Mouse (Mus musculus) macrophage (primary cell): ENCODE measurements around the gene 9230112D13Rik. TPM values are rescaled to one million over a fixed set of nuclear protein-coding genes. Genes with fewer than 3 reads are reported as not detected.
A peak's percentile ranks its signal among the peaks of the same experiment; 100 is the strongest.

Experiments used
- H3K27ac ChIP-seq: fragments of 350-480 bp; formaldehyde crosslinking; 2 replicates; pipeline ENCODE4 v1.9.0; 2021
- H3K36me3 ChIP-seq: fragments of 350-480 bp; formaldehyde crosslinking; 2 replicates; pipeline ENCODE4 v1.9.0; 2021; ENCODE audit errors: inconsistent target
- H3K4me3 ChIP-seq: fragments of 350-480 bp; formaldehyde crosslinking; 2 replicates; pipeline ENCODE4 v1.9.0; 2021; ENCODE audit errors: inconsistent target
- H3K79me2 ChIP-seq: fragments of 350-480 bp; formaldehyde crosslinking; 2 replicates; pipeline ENCODE4 v1.9.0; 2021; ENCODE audit errors: inconsistent target
- WGBS: methylation state at CpG from one replicate; pipeline ENCODE4 v1.1.7; 2026; ENCODE audit warnings: inconsistent platforms; ENCODE audit not compliant: missing documents; 5-methylcytosine and 5-hydroxymethylcytosine counted together
- polyA plus RNA-seq: library from polyadenylated mRNA; stranded (reverse); fragments of 250-400 nt; gene quantifications from 3 replicates; pipeline ENCODE4 v1.2.4, GENCODE M21; 2018; ENCODE audit warnings: inconsistent platforms

Gene 9230112D13Rik
- polyA plus RNA-seq, 1 experiment from 2014 or later = not detected

DNA sequence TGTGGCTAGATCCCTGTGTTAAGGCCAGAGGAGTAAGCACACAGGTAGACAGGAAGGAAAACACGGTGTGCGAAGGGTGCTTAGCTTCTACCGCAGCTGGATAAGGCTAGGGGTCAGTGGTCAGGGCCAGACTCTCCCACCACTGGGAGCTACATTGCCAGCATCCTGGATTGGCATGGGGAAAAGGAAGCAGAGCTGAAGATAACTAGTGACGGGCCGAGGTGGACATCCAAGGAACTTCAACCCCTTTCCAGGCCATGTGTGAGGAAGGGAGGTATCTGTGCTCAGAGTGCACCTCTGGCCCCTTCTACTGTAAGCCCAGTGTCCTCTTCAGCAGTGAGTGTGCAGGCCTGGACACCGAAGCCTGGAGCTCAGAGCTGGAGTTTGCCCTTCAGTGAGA lies 30.9 kb upstream of the 9230112D13Rik start:
- H3K27ac ChIP-seq = no peak overlapping the region
- 88% methylated on average over 6 of the region's 6 CpGs for WGBS
- no peaks in the 10 kb centered on the region for H3K36me3 ChIP-seq
- H3K79me2 ChIP-seq = no peaks in the 10 kb centered on the region
- H3K4me3 ChIP-seq = no peak overlapping the region

DNA sequence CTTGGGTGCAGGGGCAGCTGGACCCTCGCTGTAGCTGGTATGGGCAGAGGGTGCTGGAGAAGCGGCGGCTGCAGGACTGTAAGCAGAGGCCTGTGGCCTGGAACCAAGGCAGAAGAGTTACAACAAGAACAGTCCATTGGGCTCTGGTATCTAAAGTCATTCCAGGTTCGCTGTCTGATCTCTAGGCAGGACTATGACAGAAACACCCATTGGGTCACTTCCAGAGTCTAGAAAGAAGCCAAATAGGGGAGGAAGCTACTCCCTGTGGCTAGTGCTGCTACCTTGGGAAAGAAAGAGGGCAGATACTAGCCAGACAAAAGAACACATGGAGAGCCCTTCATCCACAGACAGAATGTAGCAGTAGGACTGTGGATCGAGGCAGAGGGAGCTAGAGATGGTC lies 29.6 kb upstream of the 9230112D13Rik start:
- no peak overlapping the region for H3K27ac ChIP-seq
- 77% methylated on average over 5 of the region's 5 CpGs for WGBS
- H3K79me2 ChIP-seq = no peaks in the 10 kb centered on the region
- no peak overlapping the region for H3K4me3 ChIP-seq
- H3K36me3 ChIP-seq = no peaks in the 10 kb centered on the region

DNA sequence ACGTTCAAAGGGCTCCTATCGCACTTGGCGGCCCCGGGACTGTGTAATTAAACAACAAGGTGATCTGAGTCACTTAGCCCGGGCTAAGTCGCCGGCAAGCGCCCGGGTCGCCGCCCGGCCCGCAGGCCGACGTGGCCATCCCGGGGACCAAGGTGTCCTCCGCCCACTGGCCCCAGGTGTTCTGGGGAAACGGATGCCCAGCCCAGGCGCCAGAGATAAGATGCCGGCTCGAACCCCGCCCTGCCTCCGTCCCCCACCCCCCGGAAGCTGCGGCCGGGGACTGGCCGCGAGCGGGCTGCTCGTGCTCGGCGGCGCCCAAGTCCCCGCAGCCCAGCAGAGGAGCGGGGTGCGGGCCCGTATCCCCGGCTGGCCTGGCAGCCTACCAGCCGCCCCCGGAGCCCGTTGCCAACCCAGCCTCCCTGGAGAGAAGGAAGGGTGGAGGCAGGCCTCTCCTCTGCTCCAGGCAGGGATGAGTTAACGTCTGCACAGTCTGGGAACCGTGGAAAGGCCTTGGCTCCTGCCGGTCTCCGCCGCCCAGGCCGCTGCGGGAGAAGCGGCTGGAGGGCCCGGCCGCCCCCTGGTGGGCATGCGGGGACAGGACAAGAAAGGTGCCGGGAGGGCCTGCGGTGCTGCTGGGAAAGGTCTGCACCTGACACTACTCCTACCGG lies 26.5 kb upstream of the 9230112D13Rik start:
- no peak overlapping the region for H3K27ac ChIP-seq
- H3K4me3 ChIP-seq = peak overlapping the region; percentile 12; the same call in 1 of the 2 replicates
- WGBS = under 1% methylated on average over 52 of the region's 55 CpGs

DNA sequence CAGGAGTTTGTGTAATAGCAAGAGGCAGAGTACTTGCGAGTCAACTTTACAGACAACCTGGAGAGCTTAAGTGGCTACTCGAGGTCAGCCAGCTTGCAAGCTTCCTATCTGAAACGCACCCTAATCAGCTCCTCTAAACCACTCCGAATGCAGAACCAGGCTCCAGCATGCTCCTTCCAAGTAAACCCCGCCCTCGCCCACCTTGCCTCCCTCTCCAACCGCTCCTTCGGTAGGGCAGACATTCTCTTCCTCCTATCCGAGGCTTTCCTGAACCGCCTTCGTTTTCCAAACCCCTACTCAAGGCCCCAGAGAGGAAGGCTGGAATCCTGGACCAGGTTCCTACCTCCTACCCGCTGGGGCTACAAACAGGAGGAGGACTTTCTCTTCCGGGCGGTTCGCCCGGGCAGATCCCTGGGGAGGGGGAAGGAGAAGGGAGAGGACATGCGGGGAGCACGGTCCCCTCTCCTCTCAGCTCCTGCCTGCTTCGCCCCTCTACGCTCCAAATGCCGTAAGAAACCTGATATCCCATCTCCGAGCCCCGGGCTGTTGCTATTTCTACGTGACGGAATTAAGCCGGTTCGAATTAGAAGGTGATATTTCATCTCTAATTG lies 25.9 kb upstream of the 9230112D13Rik start:
- 4% methylated on average over 27 of the region's 27 CpGs for WGBS

More for the DNA sequence above, 26.5 kb upstream of the 9230112D13Rik start:
- H3K79me2 ChIP-seq = no peaks in the 10 kb centered on the region
- no peaks in the 10 kb centered on the region for H3K36me3 ChIP-seq

DNA sequence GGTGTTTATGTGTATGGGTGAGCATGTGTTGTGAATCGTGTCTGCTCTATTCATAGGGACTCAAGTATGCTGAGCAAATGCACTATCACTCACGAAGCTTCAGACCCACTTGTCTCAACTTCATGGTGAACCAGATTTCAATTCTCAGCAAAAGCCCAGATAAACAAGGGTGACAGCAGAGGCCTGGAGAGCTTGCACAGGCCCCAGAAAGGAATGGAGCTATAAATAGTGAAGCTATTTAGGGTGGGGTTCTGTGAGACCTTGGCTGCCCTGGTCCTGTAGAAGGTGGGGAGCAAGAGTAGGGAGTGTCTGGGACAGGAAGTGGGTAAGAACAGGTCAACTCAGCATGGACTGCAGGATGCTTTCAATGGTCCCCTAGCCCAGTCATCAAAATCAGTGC lies 21.9 kb upstream of the 9230112D13Rik start:
- Histone ChIP-seq H3K4me3 (no peak overlapping the region), H3K36me3 (no peaks in the 10 kb centered on the region), H3K79me2 (no peaks in the 10 kb centered on the region), H3K27ac (no peak overlapping the region)
- WGBS = 80% methylated on average over 2 of the region's 2 CpGs

More for the DNA sequence above, 25.9 kb upstream of the 9230112D13Rik start:
- H3K27ac ChIP-seq = no peak overlapping the region
- H3K4me3 ChIP-seq = peak overlapping the region; percentile 12; the same call in 1 of the 2 replicates
- H3K79me2 ChIP-seq = no peaks in the 10 kb centered on the region
- H3K36me3 ChIP-seq = no peaks in the 10 kb centered on the region

DNA sequence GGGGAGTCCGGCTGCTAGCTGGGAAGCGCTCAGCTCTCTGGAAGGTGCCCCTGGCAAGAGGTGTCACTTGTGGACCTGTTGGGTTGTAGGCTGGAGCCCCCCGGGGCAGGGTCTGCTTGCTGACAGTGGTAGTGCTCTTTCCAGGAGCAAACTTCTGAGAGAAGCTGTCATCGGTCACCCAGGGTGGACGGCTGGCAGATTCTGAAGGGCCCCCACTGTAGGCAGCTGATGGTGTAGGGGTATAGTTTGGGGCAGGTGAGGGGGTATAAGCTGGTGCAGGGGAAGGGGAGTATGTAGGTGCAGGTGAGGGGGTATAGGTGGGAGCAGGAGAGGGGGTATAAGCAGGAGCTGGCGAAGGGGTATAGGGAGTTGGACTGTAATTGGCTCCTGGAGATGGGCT lies 21.4 kb upstream of the 9230112D13Rik start:
- H3K27ac ChIP-seq = no peak overlapping the region
- H3K4me3 ChIP-seq = no peak overlapping the region
- WGBS = 86% methylated on average over 5 of the region's 6 CpGs
- no peaks in the 10 kb centered on the region for H3K79me2 ChIP-seq
- H3K36me3 ChIP-seq = no peaks in the 10 kb centered on the region

DNA sequence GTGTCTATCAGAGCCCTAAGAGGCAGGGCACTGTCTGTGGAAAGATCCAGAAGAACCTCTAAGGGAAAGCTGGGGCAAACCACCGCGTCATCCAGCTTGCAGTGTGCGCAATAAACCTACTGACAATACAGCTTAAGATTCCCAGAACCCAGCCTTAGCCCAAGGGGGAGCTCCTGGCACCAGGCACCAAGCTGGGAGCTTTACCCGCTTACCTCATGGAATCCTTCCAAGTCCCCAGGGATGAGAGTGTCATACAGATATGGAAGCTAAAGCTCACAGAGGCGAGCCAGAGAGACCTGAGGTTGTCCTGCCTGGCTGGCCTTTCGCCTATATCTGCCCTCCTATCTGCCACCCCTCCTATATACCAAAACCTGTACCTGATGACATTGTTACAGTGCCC lies 21.0 kb upstream of the 9230112D13Rik start:
- 87% methylated on average over 6 of the region's 6 CpGs for WGBS
- H3K36me3 ChIP-seq = no peaks in the 10 kb centered on the region
- no peak overlapping the region for H3K4me3 ChIP-seq
- H3K27ac ChIP-seq = no peak overlapping the region
- H3K79me2 ChIP-seq = no peaks in the 10 kb centered on the region

DNA sequence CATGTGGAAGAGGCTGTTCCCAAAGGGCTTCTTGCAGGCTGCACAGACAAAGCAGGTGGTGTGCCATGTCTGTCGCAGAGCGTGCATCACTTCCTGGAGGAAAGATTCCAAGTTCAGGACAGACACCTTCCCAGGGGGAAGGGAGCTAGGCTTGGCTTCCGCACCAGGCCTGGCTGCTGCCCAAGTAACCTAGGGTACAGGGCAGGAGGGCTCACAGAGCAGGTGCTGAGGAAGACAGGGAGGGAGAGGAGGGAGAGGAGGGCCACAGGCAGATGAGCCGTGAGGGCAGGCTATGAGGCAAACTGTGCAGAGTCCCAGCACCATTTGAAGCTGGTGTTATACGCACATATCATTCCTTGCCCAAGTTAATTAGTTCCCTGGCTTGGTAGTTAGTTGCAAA lies 19.3 kb upstream of the 9230112D13Rik start:
- Histone ChIP-seq H3K27ac (no peak overlapping the region), H3K4me3 (no peak overlapping the region), H3K79me2 (no peaks in the 10 kb centered on the region), H3K36me3 (no peaks in the 10 kb centered on the region)
- WGBS = 100% methylated on average over 5 of the region's 5 CpGs

DNA sequence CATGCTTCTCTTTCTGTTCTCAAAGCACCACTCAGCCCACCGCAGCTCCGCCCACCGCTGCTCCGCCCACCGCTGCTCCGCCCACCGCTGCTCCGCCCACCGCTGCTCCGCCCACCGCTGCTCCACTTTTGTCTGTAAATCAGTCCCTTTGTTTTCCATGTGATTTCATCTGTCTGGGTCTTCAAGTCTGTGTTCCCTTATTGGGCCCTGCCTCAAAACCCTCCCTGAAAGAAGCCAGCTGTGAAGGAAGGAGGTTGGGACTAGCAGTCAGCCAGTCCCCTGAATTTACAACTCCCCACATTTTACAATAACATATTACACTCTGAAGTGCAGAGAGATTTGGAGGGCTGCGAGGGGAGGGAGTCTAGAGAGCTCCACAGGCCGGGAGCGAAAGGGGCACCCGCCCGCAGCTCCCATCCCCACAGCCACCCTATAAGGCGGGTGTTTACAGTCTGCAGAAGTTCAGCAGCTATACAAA lies 18.1 kb upstream of the 9230112D13Rik start:
- Histone ChIP-seq H3K27ac (no peak overlapping the region), H3K36me3 (no peaks in the 10 kb centered on the region), H3K79me2 (no peaks in the 10 kb centered on the region), H3K4me3 (no peak overlapping the region)
- WGBS = 10% methylated on average over 17 of the region's 17 CpGs

DNA sequence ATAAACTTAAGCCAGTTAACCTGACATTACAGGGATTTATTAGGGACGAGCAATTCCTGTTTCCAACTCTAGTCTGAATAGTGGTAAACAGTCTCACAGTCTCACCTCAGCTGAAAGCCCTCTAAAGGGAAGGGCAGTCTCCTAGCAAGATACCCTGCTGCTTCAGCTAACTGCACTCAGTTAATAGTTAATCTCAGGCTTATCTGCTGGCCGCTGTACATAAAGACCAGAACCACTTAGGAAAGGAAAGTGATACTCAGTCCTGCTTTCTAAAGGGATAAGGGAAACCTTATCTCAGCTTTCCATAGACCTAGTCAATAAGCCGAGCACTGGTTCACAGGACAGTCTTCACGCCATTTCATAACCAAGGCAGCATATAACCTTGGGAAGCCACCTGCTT lies 13.3 kb upstream of the 9230112D13Rik start:
- WGBS = 89% methylated on average over 4 of the region's 4 CpGs
- Histone ChIP-seq H3K4me3 (no peak overlapping the region), H3K79me2 (no peaks in the 10 kb centered on the region), H3K27ac (no peak overlapping the region), H3K36me3 (no peaks in the 10 kb centered on the region)

DNA sequence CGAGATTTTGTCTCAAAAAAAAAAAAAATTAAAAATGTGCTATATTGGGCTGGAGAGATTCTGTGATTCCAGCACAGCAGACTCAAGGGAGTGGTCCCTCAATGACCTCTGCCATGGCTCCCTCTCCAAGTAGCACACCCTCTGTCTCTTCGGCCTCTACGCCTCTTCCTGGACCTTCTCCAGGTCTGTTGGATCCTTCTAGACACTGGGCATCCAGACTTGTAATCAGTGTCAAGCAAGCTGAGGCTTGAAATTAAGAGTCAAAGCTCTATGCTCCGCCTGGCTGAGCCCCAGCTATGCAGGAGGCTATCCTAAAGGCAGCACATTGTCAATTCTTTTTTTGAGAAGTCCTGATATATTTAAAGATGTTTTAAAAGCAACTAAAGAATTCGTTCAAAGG lies 10.9 kb upstream of the 9230112D13Rik start:
- no peaks in the 10 kb centered on the region for H3K79me2 ChIP-seq
- no peak overlapping the region for H3K27ac ChIP-seq
- H3K36me3 ChIP-seq = no peaks in the 10 kb centered on the region
- 82% methylated on average over 5 of the region's 5 CpGs for WGBS
- no peak overlapping the region for H3K4me3 ChIP-seq

DNA sequence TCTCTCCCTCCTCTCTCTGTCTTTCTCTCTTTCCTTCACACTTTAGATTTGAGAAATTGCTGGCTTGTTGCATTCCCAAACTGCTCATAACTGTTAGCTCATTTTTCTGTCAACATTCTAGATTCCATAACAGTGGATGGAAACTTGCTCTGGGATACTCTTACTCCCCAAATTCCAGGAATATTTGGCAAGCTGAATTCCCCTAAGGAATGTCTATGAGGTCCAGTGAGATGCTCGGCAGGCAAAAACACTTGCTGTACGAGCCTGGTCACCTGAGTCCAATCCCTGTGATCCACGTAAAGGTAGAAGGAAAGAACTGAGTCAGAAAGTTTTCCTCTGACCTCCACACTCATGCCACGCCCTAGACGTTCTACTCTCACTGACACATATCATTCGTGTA lies 9.9 kb upstream of the 9230112D13Rik start:
- H3K36me3 ChIP-seq = no peaks in the 10 kb centered on the region
- no peaks in the 10 kb centered on the region for H3K79me2 ChIP-seq
- WGBS = 90% methylated on average over 6 of the region's 6 CpGs
- no peak overlapping the region for H3K4me3 ChIP-seq
- no peak overlapping the region for H3K27ac ChIP-seq

DNA sequence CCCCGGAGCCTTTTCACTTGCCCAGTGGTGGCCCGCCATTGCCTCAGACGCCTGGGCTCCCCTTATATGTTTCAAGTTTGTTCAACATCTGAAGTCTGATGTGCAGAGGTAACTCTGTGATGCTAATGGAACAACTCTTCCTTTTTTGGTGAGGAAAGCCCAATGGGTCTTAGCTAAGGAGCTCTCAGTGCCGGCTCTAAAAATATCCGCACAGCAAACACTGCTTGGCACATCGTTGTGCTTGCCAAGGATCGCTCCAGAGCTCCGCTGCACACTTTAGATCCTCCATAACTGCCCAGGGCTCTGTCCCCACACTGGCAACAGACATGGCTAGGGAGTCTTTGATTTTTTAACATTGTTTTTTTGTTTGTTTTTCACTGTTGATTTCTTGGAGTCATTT lies 6.2 kb upstream of the 9230112D13Rik start:
- no peak overlapping the region for H3K4me3 ChIP-seq
- H3K36me3 ChIP-seq = no peaks in the 10 kb centered on the region
- no peak overlapping the region for H3K27ac ChIP-seq
- no peaks in the 10 kb centered on the region for H3K79me2 ChIP-seq
- 82% methylated on average over 8 of the region's 8 CpGs for WGBS

DNA sequence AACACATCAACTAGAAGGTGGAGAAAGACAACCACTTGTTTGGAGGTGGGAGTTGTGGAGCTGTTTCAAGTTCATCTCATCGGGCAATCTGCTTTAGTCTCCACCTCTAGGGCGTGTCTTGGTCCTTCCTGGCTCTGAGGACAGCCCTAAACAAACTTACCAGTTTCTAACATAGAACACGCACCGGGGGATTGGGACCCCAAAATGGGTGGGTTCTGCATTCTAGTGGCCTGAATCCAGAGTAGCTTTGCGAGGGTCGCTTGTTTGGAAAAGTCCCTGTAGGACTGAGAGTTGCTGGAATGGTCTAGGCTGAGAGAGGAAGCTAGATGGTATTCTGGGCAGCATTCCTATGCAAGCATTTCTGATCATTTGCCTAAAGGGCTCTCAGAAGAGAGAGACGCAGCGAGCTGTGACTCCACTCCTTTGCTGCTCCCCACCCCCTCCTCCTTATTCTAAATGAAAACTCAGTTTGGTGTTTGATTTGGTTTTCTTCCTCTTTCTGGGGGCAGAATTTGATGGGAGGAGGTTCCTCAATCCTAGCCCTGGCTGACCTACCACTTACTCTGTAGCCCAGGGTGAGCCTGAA lies 4.5 kb downstream of the 9230112D13Rik start:
- Histone ChIP-seq H3K79me2 (no peaks in the 10 kb centered on the region), H3K36me3 (no peaks in the 10 kb centered on the region), H3K4me3 (no peak overlapping the region), H3K27ac (no peak overlapping the region)
- WGBS = 61% methylated on average over 8 of the region's 8 CpGs

DNA sequence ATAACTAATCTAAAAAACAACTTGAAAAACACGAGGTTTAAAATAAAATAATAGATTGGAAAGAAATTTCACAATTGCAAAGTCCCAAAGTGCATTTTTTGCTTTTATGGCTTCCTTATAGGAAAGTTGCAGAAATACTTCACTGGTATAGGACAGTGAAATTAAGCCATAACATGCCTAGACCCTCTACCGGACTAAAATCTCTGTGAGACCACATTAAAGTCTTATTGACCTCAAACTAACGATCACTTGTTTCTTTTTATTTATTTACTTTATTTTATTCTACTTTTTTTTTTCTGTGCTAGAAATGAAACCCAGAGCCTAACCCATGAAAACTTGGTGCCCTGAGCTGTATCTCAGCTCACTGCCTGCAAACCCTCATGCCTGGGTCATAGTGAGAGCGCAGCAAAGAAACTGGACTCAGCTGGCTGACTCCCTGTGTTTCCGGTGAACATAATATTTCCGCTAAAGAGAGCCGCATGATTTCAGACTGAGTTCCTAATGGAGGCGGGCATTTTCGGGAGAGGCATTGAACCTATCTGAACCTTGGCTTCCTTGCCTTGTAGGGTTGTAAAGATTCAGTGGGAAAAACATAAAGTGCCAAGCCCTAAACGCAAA lies 5.5 kb downstream of the 9230112D13Rik start:
- Histone ChIP-seq H3K4me3 (no peak overlapping the region), H3K27ac (no peak overlapping the region), H3K36me3 (no peaks in the 10 kb centered on the region), H3K79me2 (no peaks in the 10 kb centered on the region)
- WGBS = 82% methylated on average over 10 of the region's 10 CpGs
